Mouse (Mus musculus): ENCODE measurements around the gene Rpusd3. TPM values are rescaled to one million over a fixed set of nuclear protein-coding genes. Genes with fewer than 3 reads are reported as not detected.

Gene Rpusd3
- total and polyA plus RNA-seq, 2 experiments = 17.2 to 118 TPM

GRCm38 (mm10) chr6:113437135-113437534, 18.0 kb upstream of the Rpusd3 start:
- no peaks in the 10 kb centered on the region for H3K27me3 ChIP-seq (ENCODE audit: control insufficient read depth, insufficient read depth, low read length)
- WGBS = 92% methylated on average over 12 of the region's 12 CpGs
- peaks cover 46% of the 10 kb centered on the region for H3K4me1 ChIP-seq (ENCODE audit: control insufficient read depth, insufficient read depth, low read length)
- peaks cover 16% of the 10 kb centered on the region; the same call in 1 of the 2 replicates for H3K79me2 ChIP-seq (ENCODE audit: control insufficient read depth, insufficient read depth, low read length)
- peaks cover 11% of the 10 kb centered on the region; the same call in 1 of the 2 replicates for H3K36me3 ChIP-seq (ENCODE audit: control insufficient read depth, insufficient read depth, low read length)
- TF ChIP-seq POLR2A (IDR thresholded peaks at IDR 0.05; ENCODE audit: extremely low read depth, insufficient read depth, low read length) = no peak
- no peak for TF ChIP-seq CTCF (IDR thresholded peaks at IDR 0.05; ENCODE audit: low read depth, low read length)
- no peak overlapping the region; the same call in 1 of the 2 replicates for H3K27ac ChIP-seq (replicated peaks; ENCODE audit: insufficient read depth, low read depth, low read length)
- no peak overlapping the region for H3K9ac ChIP-seq (ENCODE audit: low read depth, low read length)
- no peak overlapping the region for H3K4me3 ChIP-seq (ENCODE audit: insufficient read depth, low read depth, low read length)
- DNase-seq (ENCODE audit: extremely low read depth, low read depth, low spot score) = no peak

GRCm38 (mm10) chr6:113435664-113436205, 16.6 kb upstream of the Rpusd3 start, which contains the start of gene Cidec:
Cidec (minus strand) TSS chr6:113435760.
- peak within 1 kb of the TSS; percentile 66 for H3K27ac ChIP-seq (replicated peaks; ENCODE audit: insufficient read depth, low read depth, low read length)
- 76% methylated on average over 9 of the region's 9 CpGs for WGBS

GRCm38 (mm10) chr6:113434691-113435090, 15.6 kb upstream of the Rpusd3 start:
- H3K79me2 ChIP-seq (ENCODE audit: control insufficient read depth, insufficient read depth, low read length) = peaks cover 25% of the 10 kb centered on the region; the same call in 1 of the 2 replicates
- DNase-seq (ENCODE audit: extremely low read depth, low read depth, low spot score) = peak; percentile 82
- 28% methylated on average over 7 of the region's 7 CpGs for WGBS
- TF ChIP-seq CTCF (IDR thresholded peaks at IDR 0.05; ENCODE audit: low read depth, low read length) (no peak), POLR2A (IDR thresholded peaks at IDR 0.05; ENCODE audit: extremely low read depth, insufficient read depth, low read length) (no peak)
- no peaks in the 10 kb centered on the region for H3K27me3 ChIP-seq (ENCODE audit: control insufficient read depth, insufficient read depth, low read length)
- H3K9ac ChIP-seq (ENCODE audit: low read depth, low read length) = peak overlapping the region; percentile 23; the same call in 1 of the 2 replicates
- H3K36me3 ChIP-seq (ENCODE audit: control insufficient read depth, insufficient read depth, low read length) = peaks cover 11% of the 10 kb centered on the region; the same call in 1 of the 2 replicates
- H3K4me3 ChIP-seq (ENCODE audit: insufficient read depth, low read depth, low read length) = no peak overlapping the region
- peak overlapping the region; percentile 66 for H3K27ac ChIP-seq (replicated peaks; ENCODE audit: insufficient read depth, low read depth, low read length)
- peaks cover 46% of the 10 kb centered on the region for H3K4me1 ChIP-seq (ENCODE audit: control insufficient read depth, insufficient read depth, low read length)

More at GRCm38 (mm10) chr6:113435664-113436205, 16.6 kb upstream of the Rpusd3 start, which contains the start of gene Cidec:
- peak; percentile 37 for DNase-seq (ENCODE audit: extremely low read depth, low read depth, low spot score)
- Histone ChIP-seq H3K79me2 (ENCODE audit: control insufficient read depth, insufficient read depth, low read length) (peaks cover 25% of the 10 kb centered on the region; the same call in 1 of the 2 replicates), H3K4me1 (ENCODE audit: control insufficient read depth, insufficient read depth, low read length) (peaks cover 53% of the 10 kb centered on the region), H3K4me3 (ENCODE audit: insufficient read depth, low read depth, low read length) (no peak within 1 kb of the TSS), H3K36me3 (ENCODE audit: control insufficient read depth, insufficient read depth, low read length) (peaks cover 11% of the 10 kb centered on the region; the same call in 1 of the 2 replicates), H3K27me3 (ENCODE audit: control insufficient read depth, insufficient read depth, low read length) (no peaks in the 10 kb centered on the region), H3K9ac (ENCODE audit: low read depth, low read length) (peak within 1 kb of the TSS; percentile 23; the same call in 1 of the 2 replicates)
- TF ChIP-seq CTCF (IDR thresholded peaks at IDR 0.05; ENCODE audit: low read depth, low read length) = no peak
- TF ChIP-seq POLR2A (IDR thresholded peaks at IDR 0.05; ENCODE audit: extremely low read depth, insufficient read depth, low read length) = no peak

GRCm38 (mm10) chr6:113433661-113434060, 14.5 kb upstream of the Rpusd3 start:
- DNase-seq (ENCODE audit: extremely low read depth, low read depth, low spot score) = peak; percentile 42
- Histone ChIP-seq H3K4me1 (ENCODE audit: control insufficient read depth, insufficient read depth, low read length) (peaks cover 41% of the 10 kb centered on the region), H3K4me3 (ENCODE audit: insufficient read depth, low read depth, low read length) (no peak overlapping the region), H3K79me2 (ENCODE audit: control insufficient read depth, insufficient read depth, low read length) (peaks cover 30% of the 10 kb centered on the region; the same call in 1 of the 2 replicates), H3K27me3 (ENCODE audit: control insufficient read depth, insufficient read depth, low read length) (no peaks in the 10 kb centered on the region), H3K27ac (replicated peaks; ENCODE audit: insufficient read depth, low read depth, low read length) (peak overlapping the region; percentile 66), H3K36me3 (ENCODE audit: control insufficient read depth, insufficient read depth, low read length) (peaks cover 11% of the 10 kb centered on the region; the same call in 1 of the 2 replicates), H3K9ac (ENCODE audit: low read depth, low read length) (no peak overlapping the region)
- TF ChIP-seq CTCF (IDR thresholded peaks at IDR 0.05; ENCODE audit: low read depth, low read length) = no peak
- no peak for TF ChIP-seq POLR2A (IDR thresholded peaks at IDR 0.05; ENCODE audit: extremely low read depth, insufficient read depth, low read length)
- 34% methylated on average over 3 of the region's 3 CpGs for WGBS

- H3K79me2 ChIP-seq (ENCODE audit: control insufficient read depth, insufficient read depth, low read length) = peaks cover 35% of the 10 kb centered on the region; the same call in 1 of the 2 replicates
- DNase-seq (ENCODE audit: extremely low read depth, low read depth, low spot score) = no peak
- H3K27me3 ChIP-seq (ENCODE audit: control insufficient read depth, insufficient read depth, low read length) = no peaks in the 10 kb centered on the region
- peak overlapping the region; percentile 22; the same call in 1 of the 2 replicates for H3K9ac ChIP-seq (ENCODE audit: low read depth, low read length)
- H3K27ac ChIP-seq (replicated peaks; ENCODE audit: insufficient read depth, low read depth, low read length) = peak overlapping the region; percentile 78; the same call in 1 of the 2 replicates
- no peak overlapping the region for H3K4me3 ChIP-seq (ENCODE audit: insufficient read depth, low read depth, low read length)
- TF ChIP-seq POLR2A (IDR thresholded peaks at IDR 0.05; ENCODE audit: extremely low read depth, insufficient read depth, low read length) (no peak), CTCF (IDR thresholded peaks at IDR 0.05; ENCODE audit: low read depth, low read length) (no peak)
- peaks cover 35% of the 10 kb centered on the region for H3K4me1 ChIP-seq (ENCODE audit: control insufficient read depth, insufficient read depth, low read length)
- peaks cover 9% of the 10 kb centered on the region; the same call in 1 of the 2 replicates for H3K36me3 ChIP-seq (ENCODE audit: control insufficient read depth, insufficient read depth, low read length)
- WGBS = 31% methylated on average over 3 of the region's 3 CpGs
Measured at GRCm38 (mm10) chr6:113431801-113432200, 12.7 kb upstream of the Rpusd3 start.

Measured in liver, adult 2 months (tissue).